In the genomic region with DNA sequence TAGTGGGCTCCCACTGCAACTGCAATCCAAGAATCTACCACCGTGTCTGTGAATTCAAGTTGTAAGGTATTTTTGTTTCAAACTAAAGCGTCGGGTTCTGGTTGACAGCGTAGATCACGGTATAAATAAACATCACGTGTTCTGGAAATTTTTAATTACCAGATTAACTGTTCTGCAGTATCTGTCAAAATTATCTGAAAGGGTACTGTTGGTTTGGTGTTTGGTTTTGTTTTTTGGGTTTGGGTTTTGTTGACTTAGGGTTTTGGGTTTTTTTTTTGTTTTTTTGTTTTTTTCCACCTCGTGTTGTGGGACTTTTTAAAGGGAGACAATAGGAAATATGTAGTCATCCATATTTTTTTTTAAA, we compare ENCODE assay signal across 8 mouse cellular contexts. TPM values are rescaled to one million over a fixed set of nuclear protein-coding genes. Genes with fewer than 3 reads are reported as not detected.
DNase-seq lines count a peak whose midpoint lies in the region; ATAC-seq and TF ChIP-seq lines count a peak whose summit lies in the region.

No protein-coding gene starts in this region.

- dilution Hi-C loops in CH12.LX (cut with MboI; ENCODE audit: extremely low pct_ligation_motif_present, extremely low pct_unique_long_range_greater_than_20kb, low sequenced_read_pairs), result no loop called here

- peak overlapping the region; percentile 77 for H3K4me2 ChIP-seq in heart, embryonic 15.5 days
- H3K4me2 ChIP-seq in CH12.LX (ENCODE audit: insufficient read depth, low read depth, poor library complexity, severe bottlenecking), result peak overlapping the region; percentile 83
- H3K4me2 ChIP-seq in forebrain, embryonic 14.5 days (ENCODE audit: low read length), result peak overlapping the region; percentile 68
- H3K4me2 ChIP-seq in liver, embryonic 15.5 days, result peak overlapping the region; percentile 94

- TF ChIP-seq POLR2A in CH12.LX (IDR thresholded peaks at IDR 0.05; ENCODE audit: low read depth, low read length), result no peak

- H3K79me2 ChIP-seq in CH12.LX (replicated peaks; ENCODE audit: control insufficient read depth, extremely low read depth, insufficient read depth, poor library complexity, severe bottlenecking), result peaks cover 54% of the 10 kb centered on the region

- TF ChIP-seq EP300 in CH12.LX (IDR thresholded peaks at IDR 0.05; ENCODE audit: low read length), result no peak

- H3K27ac ChIP-seq in heart, embryonic 15.5 days, result peak overlapping the region; percentile 99
- H3K27ac ChIP-seq in CH12.LX (ENCODE audit: insufficient read depth, low read depth), result no peak overlapping the region
- H3K27ac ChIP-seq in forebrain, embryonic 14.5 days (ENCODE audit: low read depth, low read length), result no peak overlapping the region
- H3K27ac ChIP-seq in liver, embryonic 15.5 days (replicated peaks), result peak overlapping the region; percentile 98

- H3K9ac ChIP-seq in heart, embryonic 15.5 days, result peak overlapping the region; percentile 86
- peak overlapping the region; percentile 96 for H3K9ac ChIP-seq in CH12.LX (ENCODE audit: insufficient read depth, low read depth)
- peak overlapping the region; percentile 93 for H3K9ac ChIP-seq in forebrain, embryonic 14.5 days (ENCODE audit: low read length)
- H3K9ac ChIP-seq in liver, embryonic 15.5 days, result peak overlapping the region; percentile 95

- intact Hi-C loops in heart, postnatal 10 days (cut with DNase I), result loop anchor here (2.0 to 5.0 kb wide), 2 partner anchors 17 to 109 kb away; no protein-coding TSS in a partner anchor

- no peaks in the 10 kb centered on the region for H3K27me3 ChIP-seq in heart, embryonic 15.5 days
- H3K27me3 ChIP-seq in CH12.LX (replicated peaks), result no peaks in the 10 kb centered on the region
- H3K27me3 ChIP-seq in forebrain, embryonic 14.5 days (replicated peaks; ENCODE audit: control insufficient read depth, insufficient read depth, low read length), result no peaks in the 10 kb centered on the region
- H3K27me3 ChIP-seq in liver, embryonic 15.5 days, result no peaks in the 10 kb centered on the region

- in situ Hi-C loops in CH12.LX (cut with MboI; ENCODE audit: low pct_ligation_motif_present, low pct_unique_long_range_greater_than_20kb, low sequenced_read_pairs), result no loop called here

- H3K9me3 ChIP-seq in heart, embryonic 15.5 days (replicated peaks), result no peaks in the 10 kb centered on the region
- no peaks in the 10 kb centered on the region for H3K9me3 ChIP-seq in CH12.LX (replicated peaks; ENCODE audit: low read length)
- no peaks in the 10 kb centered on the region for H3K9me3 ChIP-seq in forebrain, embryonic 14.5 days (replicated peaks; ENCODE audit: control insufficient read depth, low read length)
- no peaks in the 10 kb centered on the region for H3K9me3 ChIP-seq in liver, embryonic 15.5 days (replicated peaks)

- TF ChIP-seq CTCF in CH12.LX (conservative IDR thresholded peaks at IDR 0.05 in 1 of 2, IDR thresholded peaks at IDR 0.05 in 1 of 2; ENCODE audit: low read depth in 2 of 2, low read length in 2 of 2), result no peak

- no peak for ATAC-seq in heart, embryonic 15.5 days (replicated peaks; ENCODE audit: insufficient number of reproducible peaks, insufficient read depth, low FRiP score, low read depth)
- ATAC-seq in forebrain, embryonic 14.5 days, result no peak
- no peak for ATAC-seq in liver, embryonic 15.5 days (ENCODE audit: insufficient read depth)

- DNase-seq in heart, postnatal 10 days, result no peak
- DNase-seq in CH12.LX (ENCODE audit: extremely low read depth), result no peak
- DNase-seq in forebrain, embryonic 14.5 days (ENCODE audit: low spot score), result no peak
- DNase-seq in natural killer cell, adult 2 months (ENCODE audit: low spot score in 2 of 2), result no peak
- no peak for DNase-seq in spleen, adult 12 weeks (ENCODE audit: low spot score)
- DNase-seq in adrenal gland, adult 8-10 months, result no peak

- TF ChIP-seq RAD21 in CH12.LX (IDR thresholded peaks at IDR 0.05; ENCODE audit: low read depth, low read length), result no peak

- WGBS in heart, embryonic 15.5 days, result under 1% methylated on average over 7 of the region's 7 CpGs
- WGBS in forebrain, embryonic 14.5 days, result 0% methylated on average over 7 of the region's 7 CpGs
- 1% methylated on average over 7 of the region's 7 CpGs for WGBS in liver, embryonic 15.5 days (ENCODE audit: insufficient replicate concordance)

- peaks cover 38% of the 10 kb centered on the region for H3K4me1 ChIP-seq in heart, embryonic 15.5 days (replicated peaks)
- peaks cover 12 to 47% of the 10 kb centered on the region in 2 experiments for H3K4me1 ChIP-seq in CH12.LX (ENCODE audit: control insufficient read depth in 1 of 2, insufficient read depth in 2 of 2)
- H3K4me1 ChIP-seq in forebrain, embryonic 14.5 days (ENCODE audit: control insufficient read depth, insufficient read depth, low read length), result peaks cover 15% of the 10 kb centered on the region
- H3K4me1 ChIP-seq in liver, embryonic 15.5 days (replicated peaks), result peaks cover 50% of the 10 kb centered on the region

- peak overlapping the region; percentile 73 for H3K4me3 ChIP-seq in heart, embryonic 15.5 days
- H3K4me3 ChIP-seq in CH12.LX (replicated peaks in 1 of 3; ENCODE audit: low read depth in 2 of 3, low read length in 2 of 3, poor library complexity in 1 of 3), result peak overlapping the region; percentile 74 to 86 (median 83)
- H3K4me3 ChIP-seq in forebrain, embryonic 14.5 days (ENCODE audit: low read depth, low read length), result peak overlapping the region; percentile 74
- H3K4me3 ChIP-seq in liver, embryonic 15.5 days (replicated peaks), result peak overlapping the region; percentile 94

- H3K36me3 ChIP-seq in heart, embryonic 15.5 days, result no peaks in the 10 kb centered on the region
- peaks cover 0 to 10% of the 10 kb centered on the region in 2 experiments for H3K36me3 ChIP-seq in CH12.LX (replicated peaks in 1 of 2; ENCODE audit: control insufficient read depth in 1 of 2, insufficient read depth in 1 of 2, low read length in 1 of 2)
- H3K36me3 ChIP-seq in forebrain, embryonic 14.5 days (ENCODE audit: control insufficient read depth, insufficient read depth, low read length), result no peaks in the 10 kb centered on the region
- no peaks in the 10 kb centered on the region for H3K36me3 ChIP-seq in liver, embryonic 15.5 days (replicated peaks)

TF ChIP-seq in CH12.LX, 34 proteins besides CTCF, POLR2A, EP300 and RAD21:
- 0 out of 2 replicates have a peak, but pooled peaks have one; percentile 33 for TF ChIP-seq ZNF384 (IDR thresholded peaks at IDR 0.05; ENCODE audit: low read depth, low read length)
- peak; percentile 52; the same call in 1 of the 2 replicates for TF ChIP-seq BHLHE40 (IDR thresholded peaks at IDR 0.05; ENCODE audit: low read depth, low read length)
- TF ChIP-seq MAZ (IDR thresholded peaks at IDR 0.05; ENCODE audit: low read depth, low read length), result no peak
- TF ChIP-seq MXI1 (IDR thresholded peaks at IDR 0.05; ENCODE audit: low read depth, low read length), result 0 out of 2 replicates have a peak, but pooled peaks have one; percentile 53
TF ChIP-seq in CH12.LX: peak in this region for 3.

RNA-seq across cellular contexts. Expression of a gene that starts 0.7 kb away (rescaled TPM):
- 7.1 and 7.2 TPM in 2 replicates for polyA plus RNA-seq in heart, embryonic 15.5 days (2015; fragmentation: Nextera tagmentation; extraction: Ambion mirVana)
- total RNA-seq in heart, postnatal 10 days (2021), result 10 to 100 TPM; 48.6 to 57.2 TPM
- total RNA-seq in CH12.LX (2012; rRNA removed) (19.6 and 21.1 TPM in 2 replicates), CH12.LX (2014; rRNA removed) (26.5 and 32.8 TPM in 2 replicates)
- 11.1 and 19.1 TPM in 2 replicates for polyA plus RNA-seq in CH12.LX (2012; ENCODE audit: insufficient read length, low read depth)
- 17.7 and 18.7 TPM in 2 replicates for polyA plus RNA-seq in forebrain, embryonic 14.5 days (2014; fragmentation: Nextera tagmentation; extraction: Ambion mirVana)
- 2.4 and 3.2 TPM in 2 replicates for polyA plus RNA-seq in liver, embryonic 15.5 days (2015; fragmentation: Nextera tagmentation; extraction: Ambion mirVana)
- total RNA-seq in adrenal gland, adult 8-10 months (2022), result 10 to 100 TPM; 52.6 to 61.4 (median 57.4) TPM

RNA-seq across cellular contexts. Expression of a gene that starts 32.3 kb away (rescaled TPM):
- polyA plus RNA-seq in heart, embryonic 15.5 days (2015; fragmentation: Nextera tagmentation; extraction: Ambion mirVana), result 3.4 and 3.6 TPM in 2 replicates
- 10 to 100 TPM; 11.2 to 12.1 TPM for total RNA-seq in heart, postnatal 10 days (2021)
- total RNA-seq in CH12.LX (2012; rRNA removed) (18.6 and 21.6 TPM in 2 replicates), CH12.LX (2014; rRNA removed) (8.0 and 13.4 TPM in 2 replicates)
- 13.4 and 17.2 TPM in 2 replicates for polyA plus RNA-seq in CH12.LX (2012; ENCODE audit: insufficient read length, low read depth)
- 6.8 and 7.2 TPM in 2 replicates for polyA plus RNA-seq in forebrain, embryonic 14.5 days (2014; fragmentation: Nextera tagmentation; extraction: Ambion mirVana)
- polyA plus RNA-seq in liver, embryonic 15.5 days (2015; fragmentation: Nextera tagmentation; extraction: Ambion mirVana), result 0.50 and 0.62 TPM in 2 replicates
- 10 to 100 TPM; 25.1 to 39.5 (median 33.3) TPM for total RNA-seq in adrenal gland, adult 8-10 months (2022)

Comparison
In these comparisons a context has a peak if more than half of its experiments do, and no peak if none do; other contexts are left out.
1. H3K27ac ChIP-seq: peak in heart, embryonic 15.5 days (single experiment) and liver, embryonic 15.5 days (single experiment); none in CH12.LX (single experiment) and forebrain, embryonic 14.5 days (single experiment).
2. Peak in every context shown above with its lines, with median percentiles within 50 percentile points of each other: H3K4me2 ChIP-seq, H3K4me3 ChIP-seq and H3K9ac ChIP-seq.